Mouse (Mus musculus) intestine, embryonic 15.5 days (tissue): Measurements from ENCODE around the gene Cntn2. TPM values are rescaled to one million over a fixed set of nuclear protein-coding genes. Genes with fewer than 3 reads are reported as not detected.
A peak's percentile ranks its signal among the peaks of the same experiment; 100 is the strongest.

ENCODE experiments used
- ATAC-seq: fragments of 200-750 bp; cut with Nextera tagmentation; 2 replicates; pipeline ENCODE4 v1.8.0; 2017; ENCODE audit warnings: moderate TSS enrichment, moderate library complexity
- H3K27ac ChIP-seq: fragments of 300-500 bp; sonication (generic); 2 replicates; pipeline ENCODE4 v1.5.1; 2015; ENCODE audit warnings: mild to moderate bottlenecking, inconsistent platforms
- H3K27me3 ChIP-seq: fragments of 300-500 bp; sonication (generic); replicated peaks from 2 replicates; pipeline ENCODE4 v1.6.1; 2015; ENCODE audit warnings: inconsistent platforms
- H3K36me3 ChIP-seq: fragments of 300-500 bp; sonication (generic); 2 replicates; pipeline ENCODE4 v1.6.1; 2015; ENCODE audit warnings: inconsistent platforms
- H3K4me1 ChIP-seq: fragments of 300-500 bp; sonication (generic); replicated peaks from 2 replicates; pipeline ENCODE4 v1.6.1; 2015; ENCODE audit warnings: inconsistent platforms
- H3K4me2 ChIP-seq: fragments of 300-500 bp; sonication (generic); replicated peaks from 2 replicates; pipeline ENCODE4 v1.6.1; 2015; ENCODE audit warnings: mild to moderate bottlenecking, inconsistent platforms
- H3K4me3 ChIP-seq: fragments of 300-500 bp; sonication (generic); replicated peaks from 2 replicates; pipeline ENCODE4 v1.5.1; 2015; ENCODE audit warnings: inconsistent platforms
- H3K9ac ChIP-seq: fragments of 300-500 bp; sonication (generic); 2 replicates; pipeline ENCODE4 v1.6.1; 2015; ENCODE audit warnings: inconsistent platforms
- H3K9me3 ChIP-seq: fragments of 300-500 bp; sonication (generic); 2 replicates; pipeline ENCODE4 v1.6.1; 2016; ENCODE audit warnings: inconsistent platforms
- WGBS: fragments of 180-500 bp; shearing (Covaris S2); methylation state at CpG from one replicate; pipeline ENCODE4 v1.1.7; 2015; 5-methylcytosine and 5-hydroxymethylcytosine counted together
- polyA plus RNA-seq: library from polyadenylated mRNA; unstranded; fragments of >200 nt; fragmentation: Nextera tagmentation; extraction: Ambion mirVana; gene quantifications from 2 replicates; pipeline ENCODE4 v1.2.1, GENCODE M21; 2015

Cntn2 gene
- polyA plus RNA-seq, 1 experiment from 2014 or later: 0.33 TPM

DNA sequence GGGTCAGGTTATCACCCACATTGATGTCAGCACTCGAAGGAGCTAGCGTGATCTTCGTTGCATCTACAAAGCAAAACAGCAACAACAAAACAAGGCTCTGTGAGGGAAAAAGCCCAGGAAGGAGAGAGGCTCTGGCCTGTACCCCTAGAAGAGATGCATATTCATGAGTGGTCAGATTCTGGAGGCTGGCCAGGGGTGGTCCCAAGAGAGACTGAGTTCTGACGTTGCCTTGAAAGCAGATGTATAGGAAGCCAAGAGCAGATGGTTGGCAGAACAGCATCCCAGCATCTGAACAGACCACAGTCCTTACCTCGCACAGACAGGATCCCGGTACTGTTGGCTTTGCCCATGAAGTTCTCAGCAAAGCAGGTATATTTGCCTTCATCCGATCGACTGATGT is 20.0 kb downstream of the Cntn2 start:
- Histone ChIP-seq H3K27ac (no peak overlapping the region), H3K4me3 (no peak overlapping the region), H3K4me1 (0 out of 2 replicates have a peak, but pooled peaks cover 4% of the 10 kb centered on the region), H3K4me2 (no peak overlapping the region), H3K36me3 (no peaks in the 10 kb centered on the region), H3K9ac (no peak overlapping the region), H3K9me3 (no peaks in the 10 kb centered on the region), H3K27me3 (no peaks in the 10 kb centered on the region)
- ATAC-seq: no peak
- 80% methylated on average over 8 of the region's 8 CpGs for WGBS

DNA sequence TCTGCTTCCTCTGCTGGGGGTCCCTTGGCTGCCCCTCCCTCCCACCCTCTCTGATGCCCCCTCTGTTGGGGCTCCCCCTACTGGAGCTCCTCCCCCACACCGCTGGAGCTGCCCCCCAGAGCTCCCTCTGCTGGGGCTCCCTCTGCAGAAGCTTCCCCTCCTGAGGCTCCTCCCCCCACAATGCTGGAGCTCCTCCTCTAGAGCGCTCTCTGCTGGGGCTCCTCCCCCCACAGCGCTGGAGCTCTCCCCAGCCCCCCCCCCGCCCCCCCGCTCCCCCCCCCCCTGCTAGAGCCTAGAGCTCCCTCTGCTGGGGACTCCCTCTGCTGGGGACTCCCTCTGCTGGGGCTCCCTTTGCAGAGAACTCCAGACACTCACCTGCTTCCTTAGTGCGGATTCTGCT is 22.3 kb downstream of the Cntn2 start:
- no peak overlapping the region for H3K4me2 ChIP-seq
- no peak overlapping the region for H3K9ac ChIP-seq
- ATAC-seq: peak; percentile 64
- H3K4me3 ChIP-seq: no peak overlapping the region
- WGBS: 30% methylated on average over 2 of the region's 6 CpGs
- no peak overlapping the region for H3K27ac ChIP-seq
- no peaks in the 10 kb centered on the region for H3K27me3 ChIP-seq
- H3K4me1 ChIP-seq: 0 out of 2 replicates have a peak, but pooled peaks cover 4% of the 10 kb centered on the region
- H3K9me3 ChIP-seq: no peaks in the 10 kb centered on the region
- no peaks in the 10 kb centered on the region for H3K36me3 ChIP-seq

DNA sequence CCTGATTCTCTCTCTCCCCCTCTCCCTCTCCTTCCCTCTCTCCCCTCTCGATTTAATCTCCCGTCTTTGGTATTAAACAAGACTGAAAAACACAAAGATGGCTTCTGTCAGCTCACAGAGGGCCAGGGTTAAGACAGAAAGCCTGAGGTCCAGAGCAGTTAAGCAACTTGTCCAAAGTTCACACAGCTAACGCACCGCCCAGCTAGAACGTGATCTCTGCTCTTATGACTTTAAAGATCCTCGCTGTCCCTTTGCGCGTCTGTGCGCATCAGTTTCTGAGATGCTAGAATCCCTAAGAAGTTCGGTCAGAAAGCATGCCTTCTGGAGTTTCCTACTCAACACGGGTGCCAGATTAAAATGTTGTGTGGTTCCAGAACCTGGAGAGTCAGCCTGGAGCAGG is 23.3 kb downstream of the Cntn2 start:
- H3K36me3 ChIP-seq: no peaks in the 10 kb centered on the region

DNA sequence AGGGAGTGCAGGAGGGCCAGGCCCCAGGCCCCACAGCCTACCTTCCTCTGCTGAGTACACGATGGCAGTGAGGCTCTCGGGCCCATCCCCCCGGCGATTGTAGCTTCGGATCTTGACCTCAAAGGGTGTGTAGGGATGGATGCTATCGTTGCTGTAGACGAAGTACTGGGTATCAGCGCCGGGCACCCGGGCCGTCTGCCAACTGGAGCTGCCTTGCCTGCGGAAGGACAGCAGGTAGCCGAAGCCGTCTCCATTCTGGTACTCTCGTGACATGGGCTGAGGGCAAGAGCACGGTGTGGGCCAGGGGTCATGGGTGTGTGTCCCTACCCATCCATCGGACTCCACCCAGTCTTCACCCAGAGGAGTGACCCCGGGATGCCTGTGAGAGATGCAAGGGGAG is 24.4 kb downstream of the Cntn2 start:
- no peaks in the 10 kb centered on the region for H3K36me3 ChIP-seq
- no peak for ATAC-seq
- no peak overlapping the region for H3K27ac ChIP-seq
- H3K4me1 ChIP-seq: 0 out of 2 replicates have a peak, but pooled peaks cover 6% of the 10 kb centered on the region
- no peak overlapping the region for H3K4me2 ChIP-seq
- no peak overlapping the region for H3K4me3 ChIP-seq
- H3K27me3 ChIP-seq: no peaks in the 10 kb centered on the region
- H3K9ac ChIP-seq: no peak overlapping the region
- no peaks in the 10 kb centered on the region for H3K9me3 ChIP-seq
- WGBS: 80% methylated on average over 18 of the region's 18 CpGs

More for the DNA sequence above, 23.3 kb downstream of the Cntn2 start:
- ATAC-seq: no peak
- Histone ChIP-seq H3K9ac (no peak overlapping the region), H3K4me3 (no peak overlapping the region), H3K4me2 (no peak overlapping the region), H3K27me3 (no peaks in the 10 kb centered on the region), H3K4me1 (0 out of 2 replicates have a peak, but pooled peaks cover 4% of the 10 kb centered on the region), H3K9me3 (no peaks in the 10 kb centered on the region), H3K27ac (no peak overlapping the region)
- 81% methylated on average over 11 of the region's 11 CpGs for WGBS

DNA sequence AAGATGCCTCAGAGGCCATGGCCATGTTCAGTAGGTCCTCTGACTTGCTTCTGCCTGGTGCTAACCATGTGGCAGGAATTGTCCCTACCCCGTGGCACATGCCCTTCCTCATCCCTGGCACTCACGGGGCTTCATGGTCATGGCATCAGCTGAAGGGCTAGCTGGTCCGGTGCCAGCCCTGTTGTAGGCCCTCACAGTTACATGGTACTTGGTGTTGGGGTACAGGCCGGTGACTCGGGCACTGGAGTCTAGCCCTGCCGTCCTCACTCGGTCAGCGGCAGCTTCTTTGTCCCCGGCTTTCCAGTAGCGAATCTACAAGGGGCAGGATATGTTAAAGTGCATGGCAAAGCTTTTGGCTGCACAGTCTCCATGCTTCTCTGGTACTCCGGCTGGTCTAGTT is 26.3 kb downstream of the Cntn2 start:
- Histone ChIP-seq H3K4me3 (no peak overlapping the region), H3K9ac (no peak overlapping the region), H3K36me3 (no peaks in the 10 kb centered on the region), H3K4me2 (no peak overlapping the region), H3K4me1 (0 out of 2 replicates have a peak, but pooled peaks cover 6% of the 10 kb centered on the region), H3K27me3 (no peaks in the 10 kb centered on the region), H3K27ac (no peak overlapping the region), H3K9me3 (no peaks in the 10 kb centered on the region)
- WGBS: 87% methylated on average over 11 of the region's 11 CpGs
- ATAC-seq: no peak

DNA sequence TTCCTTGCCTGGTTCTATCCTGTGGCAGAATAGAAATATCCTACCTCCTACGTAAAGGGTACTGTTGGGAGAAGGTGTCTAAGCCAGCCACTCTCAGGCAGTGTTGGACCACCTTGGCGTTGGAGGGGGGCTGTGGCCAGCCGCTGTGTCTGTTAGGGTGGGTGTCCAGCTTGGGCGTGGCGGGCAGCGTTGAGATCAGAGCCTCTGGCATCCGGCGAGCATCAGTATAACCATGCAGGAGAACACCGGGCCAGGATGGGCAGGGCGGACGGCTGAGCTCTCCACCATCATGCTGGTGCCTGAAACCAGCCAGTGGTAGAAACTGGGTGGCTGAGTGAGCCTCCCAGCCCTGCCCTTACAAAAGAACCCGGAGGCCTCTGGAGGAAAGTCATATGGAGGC is 27.7 kb downstream of the Cntn2 start:
- no peaks in the 10 kb centered on the region for H3K9me3 ChIP-seq
- no peaks in the 10 kb centered on the region for H3K36me3 ChIP-seq
- no peak overlapping the region for H3K4me3 ChIP-seq
- 88% methylated on average over 12 of the region's 12 CpGs for WGBS
- H3K4me2 ChIP-seq: no peak overlapping the region
- H3K27me3 ChIP-seq: no peaks in the 10 kb centered on the region
- no peak for ATAC-seq
- H3K9ac ChIP-seq: no peak overlapping the region
- H3K27ac ChIP-seq: no peak overlapping the region
- 0 out of 2 replicates have a peak, but pooled peaks cover 6% of the 10 kb centered on the region for H3K4me1 ChIP-seq

DNA sequence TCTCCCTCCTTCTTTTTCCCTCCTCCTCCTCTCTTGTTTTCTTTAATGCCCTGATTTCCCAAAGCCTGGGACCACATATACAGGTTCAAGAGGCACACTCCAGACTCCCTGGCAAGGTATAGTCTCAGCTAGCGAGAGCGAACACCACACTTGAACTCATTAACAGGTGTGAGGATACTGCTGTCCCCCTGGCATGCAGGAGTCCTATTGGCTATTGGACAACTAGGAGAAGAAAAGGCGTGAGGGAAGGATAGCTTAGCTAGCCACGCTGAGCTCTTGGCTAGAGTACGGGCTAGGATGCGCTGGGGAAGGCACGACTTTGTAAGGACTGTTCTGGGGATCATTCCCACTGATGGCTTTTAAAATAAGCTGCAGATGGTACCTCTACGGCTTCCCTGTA is 30.9 kb downstream of the Cntn2 start:
- Histone ChIP-seq H3K9ac (no peak overlapping the region), H3K27ac (no peak overlapping the region), H3K27me3 (no peaks in the 10 kb centered on the region), H3K4me3 (no peak overlapping the region), H3K36me3 (peaks cover 5% of the 10 kb centered on the region; the same call in 1 of the 2 replicates), H3K9me3 (no peaks in the 10 kb centered on the region), H3K4me2 (no peak overlapping the region), H3K4me1 (0 out of 2 replicates have a peak, but pooled peaks cover 3% of the 10 kb centered on the region)
- WGBS: 82% methylated on average over 8 of the region's 8 CpGs
- no peak for ATAC-seq

DNA sequence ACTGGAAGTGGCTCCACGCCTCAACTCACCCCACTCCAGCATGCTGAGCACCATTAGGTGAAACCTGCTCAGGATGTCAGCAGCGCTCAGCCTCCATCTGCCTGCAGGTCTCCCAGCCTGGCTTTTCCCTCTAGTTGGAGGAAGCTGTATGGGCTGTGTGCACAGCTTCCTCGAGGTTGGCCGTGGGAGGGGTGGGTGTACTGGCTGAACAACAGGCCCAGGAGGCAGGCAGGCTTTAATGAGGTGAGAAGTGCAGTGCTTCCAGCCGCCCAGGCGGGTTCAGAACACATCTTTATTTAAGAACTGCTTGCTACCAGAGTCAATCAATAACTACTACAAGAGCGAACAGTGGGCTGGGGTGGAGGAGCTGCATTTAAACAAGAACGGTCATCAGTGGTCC is 31.5 kb downstream of the Cntn2 start:
- no peak overlapping the region for H3K4me2 ChIP-seq
- H3K27ac ChIP-seq: no peak overlapping the region
- no peaks in the 10 kb centered on the region for H3K27me3 ChIP-seq
- H3K36me3 ChIP-seq: peaks cover 10% of the 10 kb centered on the region; the same call in 1 of the 2 replicates
- no peaks in the 10 kb centered on the region for H3K9me3 ChIP-seq
- H3K9ac ChIP-seq: no peak overlapping the region
- 0 out of 2 replicates have a peak, but pooled peaks cover 3% of the 10 kb centered on the region for H3K4me1 ChIP-seq
- no peak for ATAC-seq
- 43% methylated on average over 8 of the region's 8 CpGs for WGBS
- H3K4me3 ChIP-seq: no peak overlapping the region

DNA sequence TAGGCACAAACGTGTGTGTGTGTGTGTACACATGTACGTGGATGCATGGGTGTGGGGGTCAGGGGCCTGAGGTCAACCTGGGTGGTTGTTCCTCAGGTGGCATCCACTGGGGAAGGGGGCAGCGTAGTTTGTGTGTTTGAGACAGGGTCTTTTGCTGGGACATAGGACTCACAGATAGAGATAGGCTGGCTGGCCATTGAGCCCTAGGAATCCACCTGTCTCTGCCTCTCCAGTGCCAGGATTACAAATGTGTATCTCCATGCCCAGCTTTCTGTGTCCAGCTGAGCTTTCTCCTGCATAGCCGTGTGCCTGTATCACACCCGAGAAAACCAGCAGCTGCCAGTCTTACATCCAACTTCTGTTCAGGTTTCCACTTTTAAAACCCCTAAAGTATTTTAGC is 33.3 kb downstream of the Cntn2 start:
- Histone ChIP-seq H3K27me3 (no peaks in the 10 kb centered on the region), H3K36me3 (peaks cover 19% of the 10 kb centered on the region), H3K4me1 (0 out of 2 replicates have a peak, but pooled peaks cover 3% of the 10 kb centered on the region), H3K9ac (no peak overlapping the region), H3K4me3 (no peak overlapping the region), H3K27ac (no peak overlapping the region), H3K9me3 (no peaks in the 10 kb centered on the region), H3K4me2 (no peak overlapping the region)
- WGBS: 93% methylated on average over 5 of the region's 5 CpGs
- ATAC-seq: no peak

DNA sequence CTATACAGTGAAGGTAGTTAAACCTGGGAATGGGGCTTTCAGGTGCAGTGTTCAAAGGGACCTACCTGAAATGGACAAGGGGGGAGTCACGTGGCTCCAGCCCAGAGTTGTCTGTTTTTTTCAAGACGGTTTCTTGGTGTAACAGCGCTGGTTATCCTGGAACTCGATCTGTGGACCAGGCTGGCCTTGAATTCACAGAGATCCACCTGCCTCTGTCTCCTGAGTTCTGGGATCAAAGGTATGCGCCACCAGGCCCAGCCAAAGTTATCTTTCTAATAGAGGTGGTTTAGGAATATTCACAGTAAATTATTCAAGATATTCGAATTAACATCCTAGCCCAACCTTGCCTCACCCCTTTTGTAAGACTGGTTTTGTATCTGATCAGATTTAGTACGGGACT is 36.4 kb downstream of the Cntn2 start:
- Histone ChIP-seq H3K27me3 (no peaks in the 10 kb centered on the region), H3K4me2 (no peak overlapping the region), H3K9ac (no peak overlapping the region), H3K36me3 (peaks cover 31% of the 10 kb centered on the region), H3K9me3 (no peaks in the 10 kb centered on the region), H3K4me3 (no peak overlapping the region), H3K4me1 (no peaks in the 10 kb centered on the region), H3K27ac (no peak overlapping the region)
- WGBS: 90% methylated on average over 7 of the region's 7 CpGs
- ATAC-seq: no peak

DNA sequence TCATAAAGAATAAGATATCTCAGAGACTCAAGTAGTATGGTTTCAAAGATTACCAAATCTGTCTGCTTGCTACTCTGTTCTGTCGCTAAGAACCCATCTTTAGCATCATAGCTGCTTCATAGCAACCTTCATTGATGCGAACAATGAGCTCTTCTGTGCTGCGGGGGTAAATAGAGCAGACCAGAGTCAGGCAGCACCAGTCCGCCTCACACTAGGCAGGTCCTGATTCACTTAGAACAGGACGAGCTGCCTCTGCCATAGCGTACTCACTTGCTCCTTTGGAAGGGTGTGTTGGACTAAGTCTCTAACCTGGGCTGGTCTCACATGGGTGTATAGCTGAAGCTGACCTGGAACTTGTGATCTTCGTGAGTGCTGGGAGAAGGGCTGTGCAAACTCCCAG is 37.0 kb downstream of the Cntn2 start, which contains the start of gene Tmem81:
Gene Tmem81 (plus strand): TSS at position 173 of the 400 bp plus-strand sequence.
- H3K9ac ChIP-seq: no peak within 1 kb of the TSS
- no peak for ATAC-seq
- H3K27ac ChIP-seq: no peak within 1 kb of the TSS
- peaks cover 33% of the 10 kb centered on the region for H3K36me3 ChIP-seq
- no peaks in the 10 kb centered on the region for H3K27me3 ChIP-seq
- H3K4me2 ChIP-seq: no peak within 1 kb of the TSS
- 89% methylated on average over 7 of the region's 7 CpGs for WGBS
- H3K4me3 ChIP-seq: no peak within 1 kb of the TSS
- H3K4me1 ChIP-seq: no peaks in the 10 kb centered on the region
- no peaks in the 10 kb centered on the region for H3K9me3 ChIP-seq

DNA sequence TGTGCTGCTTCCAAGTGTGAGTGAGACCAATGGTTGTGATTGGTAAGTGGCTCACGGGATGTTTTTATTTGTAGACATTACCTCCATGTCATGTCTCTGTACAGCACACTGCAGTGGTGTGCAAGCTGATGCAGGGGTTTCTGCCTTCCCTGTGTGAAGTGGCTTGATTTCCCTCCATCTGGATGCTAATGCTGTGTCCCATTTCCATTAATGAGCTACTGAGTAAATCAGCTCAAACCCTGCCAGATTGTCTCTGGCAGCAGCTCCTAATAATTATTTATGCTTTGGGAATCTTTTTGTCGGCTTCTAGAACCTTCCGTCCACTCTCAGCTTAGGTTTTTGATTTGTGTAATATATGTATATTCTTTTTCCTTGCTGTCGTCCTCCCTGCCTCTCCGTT is 37.9 kb downstream of the Cntn2 start:
- no peak overlapping the region for H3K27ac ChIP-seq
- H3K4me3 ChIP-seq: no peak overlapping the region
- no peaks in the 10 kb centered on the region for H3K4me1 ChIP-seq
- H3K4me2 ChIP-seq: no peak overlapping the region
- H3K9ac ChIP-seq: no peak overlapping the region
- no peak for ATAC-seq
- no peaks in the 10 kb centered on the region for H3K27me3 ChIP-seq
- WGBS: 90% methylated on average over 5 of the region's 5 CpGs
- H3K36me3 ChIP-seq: peaks cover 33% of the 10 kb centered on the region
- H3K9me3 ChIP-seq: no peaks in the 10 kb centered on the region

DNA sequence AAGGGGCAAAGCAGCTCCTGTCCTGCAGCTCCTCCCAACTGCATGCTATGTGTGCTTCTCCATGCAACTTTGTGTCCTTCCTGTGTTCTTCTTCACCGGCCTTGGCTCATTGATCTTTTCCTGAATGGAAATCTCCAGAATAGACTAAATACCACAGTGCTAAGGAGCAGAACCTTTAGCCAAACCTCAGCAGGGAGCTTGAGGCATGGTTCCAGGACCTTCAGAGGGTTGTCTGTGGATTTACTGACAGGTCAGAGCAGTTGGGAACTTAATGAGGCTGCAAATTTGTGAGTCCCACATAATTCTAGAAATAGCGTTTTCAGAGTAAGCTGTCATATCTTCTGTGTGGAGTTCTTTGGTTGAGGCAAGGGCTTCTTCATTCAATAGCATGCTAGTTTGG is 42.5 kb downstream of the Cntn2 start:
- no peak overlapping the region for H3K4me2 ChIP-seq
- no peaks in the 10 kb centered on the region for H3K9me3 ChIP-seq
- no peak overlapping the region for H3K4me3 ChIP-seq
- H3K36me3 ChIP-seq: peaks cover 36% of the 10 kb centered on the region
- H3K27me3 ChIP-seq: no peaks in the 10 kb centered on the region
- no peaks in the 10 kb centered on the region for H3K4me1 ChIP-seq
- no peak overlapping the region for H3K9ac ChIP-seq
- no peak overlapping the region for H3K27ac ChIP-seq
- no peak for ATAC-seq
- WGBS: 93% methylated on average over 2 of the region's 2 CpGs
